Mouse (Mus musculus): ENCODE results near the gene B2m. TPM values are rescaled to one million over a fixed set of nuclear protein-coding genes. Genes with fewer than 3 reads are reported as not detected.
A peak's percentile ranks its signal among the peaks of the same experiment; 100 is the strongest.

B2m gene
- polyA plus RNA-seq, 1 experiment from 2014 or later = 221 TPM

DNA sequence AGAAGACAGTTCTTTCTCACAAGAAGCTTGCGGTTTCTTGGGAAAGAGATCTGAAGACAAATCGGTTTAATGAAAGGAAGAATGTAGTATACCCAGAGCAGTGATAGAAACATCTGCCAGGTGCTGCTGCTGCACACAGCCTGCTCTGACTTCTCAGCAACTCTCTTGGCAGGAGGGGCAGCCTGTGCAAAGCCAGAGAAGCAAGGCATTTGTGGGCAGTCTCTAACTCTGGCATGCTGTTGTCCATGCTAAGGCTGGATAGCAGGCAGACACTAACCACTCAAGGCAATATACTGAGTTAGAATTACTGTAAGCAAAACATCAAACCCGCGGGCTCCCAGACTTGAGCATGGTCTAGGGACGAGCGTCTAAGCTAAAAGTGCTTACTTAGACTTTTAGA, 12.2 kb downstream of the B2m start:
- no peak overlapping the region for H3K4me2 ChIP-seq (replicated peaks; ENCODE audit: low read depth, low read length)
- no peak overlapping the region for H3K9ac ChIP-seq (replicated peaks; ENCODE audit: low read length)
- 70% methylated on average over 6 of the region's 6 CpGs for WGBS
- no peaks in the 10 kb centered on the region for H3K9me3 ChIP-seq (ENCODE audit: low read length)
- no peak overlapping the region for H3K4me3 ChIP-seq (ENCODE audit: low read length)
- no peak for ATAC-seq (ENCODE audit: low FRiP score, low TSS enrichment)
- H3K27ac ChIP-seq (ENCODE audit: low read length) = no peak overlapping the region
- no peaks in the 10 kb centered on the region for H3K36me3 ChIP-seq (ENCODE audit: insufficient read depth, low read length)
- H3K4me1 ChIP-seq (ENCODE audit: insufficient read depth, low read length) = peaks cover 8% of the 10 kb centered on the region
- no peaks in the 10 kb centered on the region for H3K27me3 ChIP-seq (ENCODE audit: insufficient read depth, low read length)

DNA sequence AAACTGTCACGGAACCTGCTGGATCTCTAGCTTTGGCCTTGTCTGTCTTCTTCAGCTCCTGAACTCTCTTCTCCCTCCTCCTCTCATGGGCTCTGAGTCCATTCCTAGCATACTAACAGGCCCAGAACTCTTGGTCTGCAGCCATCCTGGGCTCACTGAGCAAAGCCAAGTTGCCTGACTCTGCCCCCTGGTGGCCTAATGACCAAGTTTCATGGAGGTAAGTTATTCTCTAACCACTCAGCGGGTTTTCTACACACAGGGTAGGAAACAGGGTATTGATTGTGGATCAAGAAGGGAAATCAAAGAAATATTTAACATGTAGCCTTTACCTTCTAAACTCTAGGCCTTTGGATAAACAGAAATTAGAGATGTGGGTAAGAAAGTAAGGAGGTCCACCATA, 13.2 kb downstream of the B2m start, which contains the start of gene Trim69:
TSS of gene Trim69 (plus strand) at position 21 of the 400 bp plus-strand sequence.
- H3K27ac ChIP-seq (ENCODE audit: low read length) = 0 out of 2 replicates have a peak within 1 kb of the TSS, but pooled peaks have one; percentile 1
- H3K4me3 ChIP-seq (ENCODE audit: low read length) = no peak within 1 kb of the TSS
- WGBS = 44% methylated on average over 2 of the region's 2 CpGs
- H3K4me1 ChIP-seq (ENCODE audit: insufficient read depth, low read length) = peaks cover 8% of the 10 kb centered on the region
- peak; percentile 73 for ATAC-seq (ENCODE audit: low FRiP score, low TSS enrichment)
- no peak within 1 kb of the TSS for H3K9ac ChIP-seq (replicated peaks; ENCODE audit: low read length)
- no peaks in the 10 kb centered on the region for H3K9me3 ChIP-seq (ENCODE audit: low read length)
- H3K4me2 ChIP-seq (replicated peaks; ENCODE audit: low read depth, low read length) = no peak within 1 kb of the TSS
- H3K36me3 ChIP-seq (ENCODE audit: insufficient read depth, low read length) = no peaks in the 10 kb centered on the region
- H3K27me3 ChIP-seq (ENCODE audit: insufficient read depth, low read length) = no peaks in the 10 kb centered on the region

DNA sequence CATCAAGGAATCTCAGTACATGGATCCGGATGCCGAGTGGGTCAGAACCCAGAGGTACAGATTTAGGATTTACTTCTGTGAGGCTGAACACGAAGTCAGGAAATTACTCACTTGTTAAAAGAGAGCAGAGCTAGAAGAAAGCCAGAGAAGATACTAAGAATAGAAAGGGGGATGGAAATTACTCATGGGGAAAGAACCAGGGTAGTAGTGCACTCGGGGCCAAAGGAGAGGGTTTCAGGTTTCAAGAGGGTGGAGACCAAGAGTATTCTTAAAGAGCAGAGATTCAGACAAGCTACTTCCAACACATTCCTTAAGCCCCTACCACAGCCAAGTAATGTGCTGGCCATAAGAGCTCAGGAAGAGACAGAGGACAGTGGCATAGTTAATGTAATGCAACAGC, 14.1 kb downstream of the B2m start:
- 0 out of 2 replicates have a peak overlapping the region, but pooled peaks have one; percentile 1 for H3K27ac ChIP-seq (ENCODE audit: low read length)
- no peaks in the 10 kb centered on the region for H3K27me3 ChIP-seq (ENCODE audit: insufficient read depth, low read length)
- no peaks in the 10 kb centered on the region for H3K9me3 ChIP-seq (ENCODE audit: low read length)
- H3K36me3 ChIP-seq (ENCODE audit: insufficient read depth, low read length) = no peaks in the 10 kb centered on the region
- WGBS = 30% methylated on average over 4 of the region's 4 CpGs
- peaks cover 8% of the 10 kb centered on the region for H3K4me1 ChIP-seq (ENCODE audit: insufficient read depth, low read length)
- ATAC-seq (ENCODE audit: low FRiP score, low TSS enrichment) = peak; percentile 72
- H3K9ac ChIP-seq (replicated peaks; ENCODE audit: low read length) = no peak overlapping the region
- no peak overlapping the region for H3K4me2 ChIP-seq (replicated peaks; ENCODE audit: low read depth, low read length)
- no peak overlapping the region for H3K4me3 ChIP-seq (ENCODE audit: low read length)

DNA sequence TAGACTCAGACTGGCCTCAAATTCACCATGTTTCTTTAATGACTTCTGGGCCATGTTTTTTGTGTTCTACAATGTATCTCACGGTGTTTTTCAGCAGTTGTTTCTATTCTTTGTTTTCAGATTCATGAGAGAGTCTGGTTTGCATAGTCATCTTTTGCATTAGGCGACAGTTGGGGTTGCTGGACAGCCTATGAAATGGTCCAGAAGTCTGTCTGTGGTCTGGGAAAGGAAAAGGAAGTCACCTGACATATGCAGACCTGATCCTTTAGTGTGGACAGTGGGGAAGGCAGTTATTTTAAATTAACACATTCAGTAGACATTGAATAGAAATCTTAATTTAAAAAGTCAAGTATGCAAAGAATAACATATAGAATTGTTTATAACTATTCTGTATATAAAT, 15.0 kb downstream of the B2m start:
- no peak for ATAC-seq (ENCODE audit: low FRiP score, low TSS enrichment)
- Histone ChIP-seq H3K4me2 (replicated peaks; ENCODE audit: low read depth, low read length) (no peak overlapping the region), H3K9ac (replicated peaks; ENCODE audit: low read length) (no peak overlapping the region), H3K4me3 (ENCODE audit: low read length) (no peak overlapping the region), H3K9me3 (ENCODE audit: low read length) (no peaks in the 10 kb centered on the region), H3K27ac (ENCODE audit: low read length) (no peak overlapping the region), H3K36me3 (ENCODE audit: insufficient read depth, low read length) (no peaks in the 10 kb centered on the region), H3K27me3 (ENCODE audit: insufficient read depth, low read length) (no peaks in the 10 kb centered on the region), H3K4me1 (ENCODE audit: insufficient read depth, low read length) (peaks cover 8% of the 10 kb centered on the region)
- 81% methylated on average over 2 of the region's 2 CpGs for WGBS

DNA sequence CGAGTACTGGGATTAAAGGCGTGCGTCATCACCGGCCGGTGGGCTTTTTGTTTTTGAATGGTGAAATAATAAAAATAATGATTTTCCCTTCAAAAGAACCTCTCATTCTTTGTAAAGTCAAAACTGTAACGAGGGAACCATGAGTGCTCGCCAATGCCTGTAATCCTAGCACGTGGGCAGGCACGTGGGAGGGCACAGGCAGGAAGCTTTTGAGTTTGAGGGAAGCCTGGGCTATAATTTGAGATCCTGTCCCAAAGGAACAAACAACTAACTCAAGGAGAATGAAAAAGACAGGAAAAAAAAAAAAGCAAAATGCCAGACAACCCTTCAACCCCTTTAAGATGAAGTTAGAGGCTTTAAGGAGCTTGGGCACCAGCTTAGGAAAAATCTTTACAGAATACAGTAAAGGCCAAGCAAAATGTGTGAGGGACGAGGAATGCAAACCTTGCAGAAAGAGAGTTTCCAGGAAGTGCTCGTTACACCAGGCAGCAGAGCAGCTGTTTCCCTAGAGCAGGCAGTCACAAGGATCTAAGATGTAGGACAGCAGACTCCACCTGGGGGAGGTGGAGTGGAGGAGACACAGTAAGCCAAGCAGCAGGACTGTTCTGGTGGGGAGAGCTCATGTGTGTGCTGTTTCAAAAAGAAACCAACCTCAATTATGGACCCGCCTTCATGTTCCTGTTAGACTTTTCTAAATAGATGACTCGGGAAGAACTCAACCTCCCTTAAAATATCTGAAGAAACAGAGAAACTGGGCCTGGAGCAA, 16.1 kb downstream of the B2m start:
- ATAC-seq (ENCODE audit: low FRiP score, low TSS enrichment) = 0 out of 2 replicates have a peak, but pooled peaks have one; percentile 35
- no peaks in the 10 kb centered on the region for H3K36me3 ChIP-seq (ENCODE audit: insufficient read depth, low read length)
- H3K9ac ChIP-seq (replicated peaks; ENCODE audit: low read length) = no peak overlapping the region
- H3K27me3 ChIP-seq (ENCODE audit: insufficient read depth, low read length) = no peaks in the 10 kb centered on the region
- peaks cover 8% of the 10 kb centered on the region for H3K4me1 ChIP-seq (ENCODE audit: insufficient read depth, low read length)
- H3K9me3 ChIP-seq (ENCODE audit: low read length) = no peaks in the 10 kb centered on the region
- WGBS = 61% methylated on average over 13 of the region's 13 CpGs
- H3K4me3 ChIP-seq (ENCODE audit: low read length) = no peak overlapping the region
- H3K4me2 ChIP-seq (replicated peaks; ENCODE audit: low read depth, low read length) = no peak overlapping the region
- no peak overlapping the region for H3K27ac ChIP-seq (ENCODE audit: low read length)

DNA sequence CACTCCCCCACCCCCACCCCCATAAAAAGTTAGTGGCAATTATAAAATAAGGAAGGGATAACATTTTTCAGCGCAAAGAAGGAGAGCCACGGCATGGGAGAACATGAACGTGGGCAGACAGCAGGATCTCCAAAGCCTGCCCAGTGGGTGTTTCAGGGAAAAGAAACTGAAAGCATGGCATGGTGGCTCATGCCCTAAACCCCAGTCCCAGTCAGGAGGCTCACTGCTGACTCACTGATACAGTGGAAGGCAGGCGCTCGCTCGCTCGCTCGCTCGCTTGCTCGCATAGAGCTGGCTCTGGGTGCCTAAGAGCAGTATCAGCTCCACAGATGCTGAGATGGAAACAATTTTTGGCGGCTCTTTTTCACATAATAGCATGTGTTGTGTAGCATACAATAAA, 16.8 kb downstream of the B2m start:
- Histone ChIP-seq H3K9me3 (ENCODE audit: low read length) (no peaks in the 10 kb centered on the region), H3K9ac (replicated peaks; ENCODE audit: low read length) (no peak overlapping the region), H3K27me3 (ENCODE audit: insufficient read depth, low read length) (no peaks in the 10 kb centered on the region), H3K4me2 (replicated peaks; ENCODE audit: low read depth, low read length) (no peak overlapping the region), H3K27ac (ENCODE audit: low read length) (no peak overlapping the region), H3K36me3 (ENCODE audit: insufficient read depth, low read length) (no peaks in the 10 kb centered on the region), H3K4me1 (ENCODE audit: insufficient read depth, low read length) (peaks cover 8% of the 10 kb centered on the region), H3K4me3 (ENCODE audit: low read length) (no peak overlapping the region)
- 84% methylated on average over 11 of the region's 11 CpGs for WGBS
- no peak for ATAC-seq (ENCODE audit: low FRiP score, low TSS enrichment)

DNA sequence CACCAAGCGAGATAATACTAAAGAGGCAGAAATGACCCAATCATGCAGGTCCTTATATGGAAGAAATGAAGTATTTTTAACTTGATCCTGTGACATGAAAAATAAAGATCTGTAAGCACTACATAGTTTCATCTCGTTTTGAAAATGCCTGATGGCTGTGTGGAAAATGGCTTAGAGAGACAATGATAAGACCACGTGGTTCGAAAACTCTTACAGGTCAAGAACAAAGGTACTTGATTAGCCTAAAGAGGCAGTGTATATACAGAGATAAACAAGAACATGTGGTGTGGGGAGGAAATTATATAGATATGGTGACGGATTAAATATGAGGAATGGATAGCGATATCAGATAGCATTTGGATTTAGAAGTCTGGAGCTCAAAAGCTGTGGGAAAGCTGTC, 23.8 kb downstream of the B2m start:
- Histone ChIP-seq H3K9me3 (ENCODE audit: low read length) (no peaks in the 10 kb centered on the region), H3K36me3 (ENCODE audit: insufficient read depth, low read length) (no peaks in the 10 kb centered on the region), H3K9ac (replicated peaks; ENCODE audit: low read length) (no peak overlapping the region), H3K4me3 (ENCODE audit: low read length) (no peak overlapping the region), H3K4me1 (ENCODE audit: insufficient read depth, low read length) (no peaks in the 10 kb centered on the region), H3K4me2 (replicated peaks; ENCODE audit: low read depth, low read length) (no peak overlapping the region), H3K27me3 (ENCODE audit: insufficient read depth, low read length) (no peaks in the 10 kb centered on the region), H3K27ac (ENCODE audit: low read length) (no peak overlapping the region)
- no peak for ATAC-seq (ENCODE audit: low FRiP score, low TSS enrichment)
- WGBS = 86% methylated on average over 6 of the region's 6 CpGs

DNA sequence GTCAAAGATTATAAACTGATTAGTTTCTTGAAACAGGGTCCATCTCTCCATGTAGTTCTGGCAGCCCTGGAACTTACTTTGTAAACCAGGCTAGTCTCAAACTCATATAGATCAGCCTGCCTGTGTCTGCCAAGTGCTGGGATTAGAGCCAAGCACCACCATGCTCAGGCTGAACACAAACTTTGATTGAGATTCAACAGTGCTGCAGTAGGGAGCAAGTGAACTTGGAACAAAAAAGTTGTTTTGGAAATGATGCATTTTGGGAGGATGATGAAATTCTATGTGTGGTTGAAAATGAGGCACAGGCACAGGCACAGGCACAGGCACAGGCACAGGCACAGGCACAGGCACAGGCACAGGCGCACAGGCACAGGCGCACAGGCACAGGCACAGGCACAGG, 24.7 kb downstream of the B2m start:
- no peak overlapping the region for H3K9ac ChIP-seq (replicated peaks; ENCODE audit: low read length)
- no peaks in the 10 kb centered on the region for H3K36me3 ChIP-seq (ENCODE audit: insufficient read depth, low read length)
- ATAC-seq (ENCODE audit: low FRiP score, low TSS enrichment) = no peak
- H3K4me3 ChIP-seq (ENCODE audit: low read length) = no peak overlapping the region
- H3K27ac ChIP-seq (ENCODE audit: low read length) = no peak overlapping the region
- no peaks in the 10 kb centered on the region for H3K4me1 ChIP-seq (ENCODE audit: insufficient read depth, low read length)
- no peak overlapping the region for H3K4me2 ChIP-seq (replicated peaks; ENCODE audit: low read depth, low read length)
- no peaks in the 10 kb centered on the region for H3K27me3 ChIP-seq (ENCODE audit: insufficient read depth, low read length)
- no peaks in the 10 kb centered on the region for H3K9me3 ChIP-seq (ENCODE audit: low read length)
- WGBS = 97% methylated on average over 2 of the region's 2 CpGs

DNA sequence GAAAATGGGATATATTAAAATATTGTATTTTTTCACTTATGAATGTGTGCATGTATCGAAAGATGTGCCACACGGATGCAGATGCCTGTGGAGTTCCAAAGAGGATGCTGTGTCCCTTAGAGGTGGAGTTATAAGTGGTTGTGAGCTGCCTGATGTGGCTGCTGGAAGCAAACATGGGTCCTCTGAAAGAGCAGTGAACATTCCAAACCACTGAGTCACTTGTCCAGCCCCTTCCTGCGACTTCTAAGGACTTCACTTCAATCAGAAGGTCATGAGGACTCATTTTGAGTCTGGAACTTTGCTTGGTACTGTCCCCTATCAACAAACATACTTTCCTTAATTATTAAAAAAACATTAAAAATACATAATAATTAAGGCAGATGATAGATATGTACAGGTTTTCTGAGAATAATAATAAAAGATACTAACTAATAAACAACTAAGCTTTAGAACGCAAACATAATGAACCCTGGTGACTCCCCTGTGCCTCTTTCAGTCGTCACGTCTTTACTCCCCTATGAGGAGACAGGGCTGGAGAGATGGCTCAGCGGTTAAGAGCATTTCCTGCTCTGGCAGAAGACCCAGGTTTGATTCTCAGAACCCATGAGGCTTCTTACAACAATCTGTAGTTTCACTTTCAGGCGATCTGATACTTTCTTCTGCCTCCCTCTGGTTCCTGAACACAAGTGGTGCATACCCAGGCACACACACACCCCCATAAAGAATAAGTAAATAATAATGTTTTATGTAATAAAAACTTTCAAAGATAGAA, 32.8 kb downstream of the B2m start:
- no peaks in the 10 kb centered on the region for H3K27me3 ChIP-seq (ENCODE audit: insufficient read depth, low read length)
- 71% methylated on average over 8 of the region's 8 CpGs for WGBS
- H3K9me3 ChIP-seq (ENCODE audit: low read length) = no peaks in the 10 kb centered on the region
- H3K36me3 ChIP-seq (ENCODE audit: insufficient read depth, low read length) = no peaks in the 10 kb centered on the region
- ATAC-seq (ENCODE audit: low FRiP score, low TSS enrichment) = no peak
- no peak overlapping the region for H3K9ac ChIP-seq (replicated peaks; ENCODE audit: low read length)
- H3K27ac ChIP-seq (ENCODE audit: low read length) = no peak overlapping the region
- no peak overlapping the region for H3K4me2 ChIP-seq (replicated peaks; ENCODE audit: low read depth, low read length)
- H3K4me3 ChIP-seq (ENCODE audit: low read length) = no peak overlapping the region
- H3K4me1 ChIP-seq (ENCODE audit: insufficient read depth, low read length) = no peaks in the 10 kb centered on the region

DNA sequence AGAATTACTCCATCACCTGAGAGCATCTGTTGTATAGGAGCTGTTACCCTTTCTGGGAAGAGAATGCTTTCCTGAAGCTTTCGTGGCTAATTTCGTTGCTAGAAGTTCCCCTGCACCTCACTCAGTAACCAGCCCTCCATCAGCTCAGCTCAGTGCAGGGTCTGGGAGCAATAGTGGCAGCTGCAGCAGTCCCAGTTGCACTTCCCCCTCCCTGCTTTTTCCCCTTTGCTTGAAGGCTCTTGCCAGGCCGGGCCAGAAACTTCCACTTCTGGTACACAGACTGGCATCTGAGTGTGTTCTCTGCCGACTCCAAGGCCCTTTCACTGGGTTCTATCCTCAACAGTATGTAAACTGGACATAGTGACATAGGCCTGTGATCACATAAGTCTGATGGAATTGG, 37.6 kb downstream of the B2m start:
- no peak overlapping the region for H3K4me3 ChIP-seq (ENCODE audit: low read length)
- WGBS = 83% methylated on average over 4 of the region's 4 CpGs
- H3K4me1 ChIP-seq (ENCODE audit: insufficient read depth, low read length) = no peaks in the 10 kb centered on the region
- H3K36me3 ChIP-seq (ENCODE audit: insufficient read depth, low read length) = no peaks in the 10 kb centered on the region
- no peak overlapping the region for H3K9ac ChIP-seq (replicated peaks; ENCODE audit: low read length)
- H3K4me2 ChIP-seq (replicated peaks; ENCODE audit: low read depth, low read length) = no peak overlapping the region
- 0 out of 2 replicates have a peak, but pooled peaks cover 3% of the 10 kb centered on the region for H3K9me3 ChIP-seq (ENCODE audit: low read length)
- H3K27ac ChIP-seq (ENCODE audit: low read length) = no peak overlapping the region
- H3K27me3 ChIP-seq (ENCODE audit: insufficient read depth, low read length) = no peaks in the 10 kb centered on the region
- no peak for ATAC-seq (ENCODE audit: low FRiP score, low TSS enrichment)

Data from kidney, embryonic 16.5 days (tissue).